Mouse (Mus musculus) frontal cortex, adult 2 months (tissue): ENCODE data around the gene Tmem140. TPM values are rescaled to one million over a fixed set of nuclear protein-coding genes. Genes with fewer than 3 reads are reported as not detected.

Experiments used
- DNase-seq, 2 experiments: peaks; one replicate each; pipeline ENCODE4 v3.0.0; 2022; ENCODE audit warnings: low spot score in 1 of 2; ENCODE audit errors: extremely low spot score in 1 of 2
- polyA plus RNA-seq: library from polyadenylated mRNA; depleted of rRNA; stranded (reverse); fragments of >200 nt; gene quantifications from 2 replicates; pipeline ENCODE4 v1.2.3, GENCODE M21; 2012

Gene Tmem140
- polyA plus RNA-seq, 1 experiment, result 1.9 TPM

GRCm38 (mm10) chr6:34875268-34875761 is 12.4 kb downstream of the Tmem140 start:
- peak in 1 of 2 experiments; percentile 53 for DNase-seq

DNA sequence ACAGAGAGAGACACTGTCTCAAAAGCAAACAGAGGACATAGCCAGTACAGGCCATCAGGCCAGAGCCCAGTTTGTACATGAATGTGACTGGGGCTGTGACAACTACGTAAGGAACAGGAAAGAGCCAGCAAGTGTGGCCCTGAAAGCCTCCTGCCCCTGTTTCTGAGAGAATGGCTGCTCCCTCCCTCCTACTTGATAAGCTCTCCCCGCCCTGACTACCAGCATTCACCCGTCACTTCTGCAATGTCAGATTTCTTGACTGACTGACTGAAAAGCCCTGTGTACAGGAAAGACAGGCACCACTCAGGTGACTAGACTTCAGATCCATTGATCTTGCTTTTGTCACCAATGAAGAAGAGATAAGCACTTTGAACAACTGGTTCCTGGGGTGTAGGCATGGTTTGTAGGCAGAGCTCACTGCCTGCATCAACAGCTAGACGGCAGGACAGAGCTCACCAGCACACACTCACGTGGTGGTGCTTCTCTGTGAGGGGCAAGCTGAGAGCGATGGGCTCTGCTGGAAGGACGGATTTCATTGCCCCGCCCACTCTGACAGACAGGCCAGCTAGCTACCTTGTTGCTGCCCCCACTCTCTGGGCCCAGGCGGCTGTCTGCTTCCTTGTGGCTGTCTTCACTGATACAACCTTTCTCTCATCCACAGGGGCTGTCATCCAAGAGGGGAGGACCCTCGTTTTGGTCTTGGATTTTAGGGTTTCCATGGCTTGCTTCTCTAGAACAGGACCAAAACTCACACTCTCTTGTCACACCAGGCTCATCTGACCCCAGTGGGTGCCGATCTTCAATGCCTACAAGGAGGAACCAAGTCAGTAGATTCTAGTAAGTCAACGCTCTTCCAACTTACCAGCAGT is 13.3 kb downstream of the Tmem140 start:
- DNase-seq, result no peak

GRCm38 (mm10) chr6:34876835-34877156 is 13.8 kb downstream of the Tmem140 start:
- no peak for DNase-seq

- peak; percentile 76 to 88 for DNase-seq
Observed at GRCm38 (mm10) chr6:34877509-34878321, 14.8 kb downstream of the Tmem140 start, which contains the start of gene Cyren. TSS of gene Cyren (minus strand) at chr6:34878060.

DNA sequence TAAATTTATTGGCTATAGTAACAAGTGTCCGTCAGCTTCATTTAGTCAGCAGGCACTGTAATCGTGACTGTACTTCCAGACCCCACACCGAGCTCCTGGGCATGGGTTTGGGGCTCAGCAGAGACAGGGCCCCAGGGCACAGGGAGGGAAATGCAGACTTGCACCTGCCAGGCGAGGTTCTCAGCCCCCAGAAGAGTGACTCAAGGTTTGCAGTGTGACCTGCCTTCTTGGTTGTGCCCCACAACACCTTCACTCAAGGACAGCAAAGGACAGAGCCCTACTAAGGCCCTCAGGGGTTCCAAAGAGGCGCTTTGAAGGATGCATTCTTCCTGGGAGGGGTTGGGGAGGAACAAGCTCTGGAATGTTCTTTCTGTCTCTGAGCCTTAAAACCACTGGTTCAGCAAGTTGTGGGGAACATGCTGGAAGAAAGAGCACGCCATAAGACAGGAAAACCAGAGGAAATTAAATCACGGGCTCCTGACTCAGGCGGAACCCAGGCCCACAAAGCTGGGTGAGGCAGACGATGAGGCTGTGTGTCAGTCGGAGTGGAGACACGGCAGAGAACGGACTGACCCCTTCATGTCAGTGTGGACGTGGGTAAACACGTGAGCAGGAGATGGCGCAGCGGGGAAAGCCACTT is 16.3 kb downstream of the Tmem140 start:
- DNase-seq, result no peak

DNA sequence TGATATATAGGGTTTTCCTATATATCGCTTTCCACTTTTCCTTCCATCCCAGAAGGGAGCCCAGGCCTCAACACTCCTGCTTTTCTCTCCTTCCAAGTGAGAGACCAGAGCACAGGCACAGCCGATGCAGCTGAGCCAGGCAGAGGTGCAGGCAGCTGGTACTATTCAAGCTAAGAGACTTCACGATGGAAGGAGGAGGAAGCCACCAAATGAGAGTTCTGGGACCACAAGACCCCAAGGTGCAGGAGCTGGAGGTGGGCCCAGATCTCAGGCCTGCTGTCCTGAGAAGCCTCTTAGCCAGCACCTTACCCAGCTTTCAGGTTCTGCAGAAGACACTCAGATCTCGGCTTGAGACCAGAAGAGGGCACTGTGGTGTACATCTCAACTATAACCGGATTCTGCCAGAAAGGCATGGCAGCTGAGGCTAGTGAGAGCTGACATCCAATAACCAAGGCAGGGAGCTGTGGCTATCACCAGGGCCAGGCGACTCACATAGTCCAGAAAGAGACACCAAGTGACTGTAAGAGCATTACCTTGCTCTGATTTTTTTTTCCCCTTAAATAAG is 17.0 kb downstream of the Tmem140 start:
- peak in 1 of 2 experiments; percentile 80 for DNase-seq

- no peak for DNase-seq
Observed at GRCm38 (mm10) chr6:34884724-34885123, 21.8 kb downstream of the Tmem140 start.

DNA sequence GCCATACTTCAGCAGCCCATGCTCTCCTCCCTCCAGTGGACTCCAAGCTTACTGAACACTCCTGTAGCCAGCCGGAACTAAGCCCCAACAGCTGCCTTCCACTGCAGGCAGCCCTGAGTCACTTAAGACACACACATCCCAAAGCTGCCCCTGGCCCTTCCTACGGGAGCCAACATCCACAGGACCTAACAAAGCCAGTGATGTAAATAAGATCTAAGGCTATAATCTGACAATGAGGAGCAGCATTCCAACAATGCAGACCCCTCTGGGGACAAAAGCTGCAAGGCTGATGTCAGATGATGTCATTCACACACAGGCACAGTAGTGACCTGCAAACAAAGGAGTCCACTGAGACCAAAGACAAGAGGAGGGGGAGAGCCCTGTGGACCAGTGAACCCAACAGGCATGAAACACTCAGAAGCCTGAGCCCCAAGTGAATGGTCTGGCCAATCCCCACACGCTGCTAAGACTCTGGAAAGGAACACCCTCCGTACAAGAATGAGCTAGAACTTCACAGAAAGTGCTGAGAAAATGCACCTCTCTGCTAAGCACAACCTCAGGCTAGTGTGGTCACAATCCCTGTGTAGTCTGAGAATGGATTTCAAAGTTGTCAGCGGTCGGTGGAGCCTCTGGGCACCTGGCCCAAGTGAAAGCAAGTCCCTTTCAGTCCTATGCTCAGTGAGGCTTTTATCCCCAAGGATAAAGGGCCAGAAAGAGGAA is 24.3 kb downstream of the Tmem140 start:
- DNase-seq, result no peak

DNA sequence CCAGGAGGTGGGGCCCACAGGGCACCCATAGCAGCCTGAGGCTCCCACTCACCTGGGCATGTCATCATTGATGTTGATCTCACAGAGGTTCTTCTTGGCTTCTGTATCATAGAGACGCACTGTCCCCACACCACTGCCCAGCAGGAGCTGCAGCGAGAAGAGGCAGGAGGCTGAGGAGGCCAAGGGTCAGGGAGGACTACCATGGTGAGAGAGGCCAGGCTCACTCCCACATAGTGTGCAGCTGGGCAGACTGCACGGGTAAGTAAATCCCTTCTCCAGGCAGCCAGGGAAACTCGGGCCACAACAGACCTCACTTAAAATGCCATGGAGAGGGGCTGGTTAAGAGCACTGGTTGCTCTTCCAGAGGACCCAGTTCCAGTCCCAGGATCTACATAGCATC is 26.2 kb downstream of the Tmem140 start:
- DNase-seq, result no peak

DNA sequence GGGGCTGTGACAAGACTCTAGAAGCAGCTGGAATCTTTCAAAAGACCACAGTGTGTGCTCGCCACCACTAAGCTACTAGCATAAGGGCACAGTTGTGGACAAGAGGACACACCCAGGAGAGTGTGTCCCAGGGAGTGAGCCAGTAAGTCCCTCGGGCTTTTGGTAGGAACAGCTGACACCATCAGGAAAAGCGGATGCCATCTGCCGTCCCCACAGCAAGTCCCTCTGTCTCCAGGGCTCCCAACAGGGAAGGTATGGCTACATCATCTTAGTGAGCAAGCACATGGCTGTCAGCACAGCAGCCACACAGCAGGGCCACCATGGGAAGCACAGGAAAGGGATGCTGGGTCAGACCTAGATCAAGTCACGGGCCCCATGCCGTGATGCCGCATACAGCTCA is 32.6 kb downstream of the Tmem140 start:
- DNase-seq, result no peak

GRCm38 (mm10) chr6:34896168-34896780 is 33.3 kb downstream of the Tmem140 start:
- DNase-seq, result no peak

DNA sequence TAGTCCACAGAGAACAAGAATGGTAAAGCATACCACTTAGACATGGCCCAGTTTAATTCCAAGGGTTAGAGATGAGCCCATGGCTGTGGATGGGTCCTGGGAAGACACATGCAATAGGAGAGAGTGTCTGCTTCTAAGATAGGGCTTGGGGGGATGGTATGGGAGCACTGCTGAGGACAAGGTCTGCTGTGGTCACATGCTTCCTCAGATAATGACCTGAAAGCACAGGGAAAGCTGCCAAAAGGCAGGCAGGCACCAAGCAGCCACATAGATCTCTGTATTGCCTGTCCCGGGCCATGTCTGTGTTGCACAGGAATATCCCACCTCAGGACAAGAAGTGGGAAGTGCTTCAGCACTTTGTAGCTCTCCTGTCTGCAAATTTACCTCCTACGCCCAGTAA is 36.2 kb downstream of the Tmem140 start:
- no peak for DNase-seq

DNA sequence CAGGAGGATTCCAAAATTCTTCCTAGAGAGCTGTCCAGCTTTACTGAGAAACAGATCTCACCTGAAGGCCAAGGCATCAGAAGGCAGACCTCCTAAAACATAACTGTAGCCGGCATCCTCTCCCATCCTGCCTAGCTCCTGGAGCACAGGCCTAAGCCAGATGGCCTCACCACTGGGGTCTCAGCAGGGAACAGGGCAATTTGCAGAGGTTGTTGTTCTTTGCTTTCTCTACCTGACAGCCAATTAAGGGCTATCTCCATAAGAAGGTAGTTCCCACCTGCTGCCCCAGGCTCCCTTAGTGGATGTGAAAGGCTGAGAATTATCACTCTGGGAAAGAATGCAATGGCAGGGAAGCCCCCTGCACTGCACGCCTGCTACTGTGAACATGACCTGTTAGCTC is 38.0 kb downstream of the Tmem140 start:
- DNase-seq, result no peak

DNA sequence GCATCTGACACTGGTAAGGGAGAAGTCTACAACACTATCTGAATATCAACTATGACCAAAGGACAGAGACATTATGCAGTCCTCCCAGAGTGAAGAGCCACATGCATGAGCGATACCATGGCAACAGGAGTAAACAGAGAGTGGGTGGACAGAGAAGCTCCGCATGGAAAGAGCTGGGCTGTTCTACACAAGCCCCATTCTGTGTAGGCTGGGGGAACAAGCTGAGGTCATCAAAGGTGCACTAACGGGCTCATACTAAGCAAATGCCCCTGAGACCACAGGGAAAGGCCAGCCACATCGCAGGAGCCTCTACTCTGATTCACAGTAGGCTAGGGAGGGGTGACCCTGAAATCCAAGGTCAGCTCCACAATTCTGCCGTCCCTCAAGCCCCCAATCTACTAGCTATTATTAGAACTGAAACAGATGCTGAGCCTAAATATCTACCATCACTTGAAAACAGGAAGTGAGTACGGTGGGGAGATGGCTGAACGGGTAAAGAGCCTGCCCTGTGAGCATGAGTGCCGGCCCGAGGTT is 39.0 kb downstream of the Tmem140 start:
- DNase-seq, result no peak

DNA sequence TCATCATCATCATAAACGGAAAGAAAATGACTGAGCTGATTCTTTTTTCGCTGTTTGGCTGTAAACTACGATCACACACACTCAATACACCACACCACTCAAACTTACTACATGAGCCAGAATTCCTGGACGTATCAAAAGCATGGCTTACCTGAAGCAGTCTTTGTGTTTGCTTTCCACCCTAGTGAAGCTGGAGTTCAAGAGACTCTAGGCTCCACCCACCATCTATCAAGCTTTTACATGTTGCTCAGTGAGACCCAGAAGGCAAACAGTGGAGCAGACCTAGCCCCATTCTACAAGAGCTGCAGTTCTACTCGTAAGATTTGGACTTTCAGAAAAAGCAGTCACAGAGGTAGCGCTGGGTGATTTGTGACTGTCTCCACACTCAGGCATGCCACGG is 39.6 kb downstream of the Tmem140 start:
- no peak for DNase-seq

DNA sequence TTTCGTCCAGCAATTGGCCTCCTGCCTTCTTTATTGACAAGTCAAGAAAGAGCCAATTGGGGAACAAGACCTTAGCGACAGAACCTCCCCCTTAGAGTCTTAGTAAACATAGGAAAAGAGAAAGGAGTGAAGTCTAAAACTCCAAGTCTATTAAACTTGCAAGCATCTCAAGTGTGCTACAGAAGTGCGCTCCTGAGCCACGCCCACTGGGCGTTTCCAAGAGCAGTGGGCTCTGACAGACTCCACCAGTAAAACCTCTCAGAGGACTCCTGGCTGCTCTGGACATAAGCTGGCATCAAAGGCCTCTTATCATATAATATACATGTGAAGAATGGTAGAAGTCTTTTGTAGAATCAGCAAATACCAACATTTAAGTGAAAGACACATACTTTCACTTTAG is 40.5 kb downstream of the Tmem140 start:
- DNase-seq, result no peak

GRCm38 (mm10) chr6:34903851-34904250 is 40.9 kb downstream of the Tmem140 start:
- DNase-seq, result no peak

- DNase-seq, result no peak
Observed at GRCm38 (mm10) chr6:34904361-34904760, 41.4 kb downstream of the Tmem140 start.

DNA sequence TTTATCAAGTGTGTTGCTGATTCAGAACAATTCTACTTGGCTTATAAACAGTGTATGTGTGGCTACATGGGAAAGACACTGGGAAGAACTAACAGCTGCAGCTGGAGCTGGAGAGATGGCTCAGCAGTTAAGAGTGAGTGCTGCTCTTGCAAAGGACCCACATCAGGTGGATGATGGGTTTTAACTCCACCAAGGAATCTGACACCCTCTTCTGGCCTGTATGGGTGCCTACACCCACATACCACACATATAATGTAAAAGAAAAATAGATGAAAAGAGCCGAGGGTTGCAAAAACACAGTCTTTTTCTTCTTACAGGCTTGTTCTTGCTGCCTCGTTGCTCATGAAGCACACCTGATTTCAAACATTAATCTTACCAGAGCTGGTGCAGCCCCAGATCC is 43.2 kb downstream of the Tmem140 start:
- DNase-seq, result no peak
